Mouse (Mus musculus) intestine, postnatal 0 days (tissue): ENCODE measurements at regions not wholly inside any gene's neighbourhood (a gene's known extent, or its start where the extent isn't known, plus 50 kb on each side); places are given as distances from the start of the nearest gene placed in this dataset.

Experiments used
- ATAC-seq: fragments of 200-750 bp; cut with Nextera tagmentation; 2 replicates; pipeline ENCODE4 v1.8.0; 2017; ENCODE audit warnings: mild to moderate bottlenecking, moderate TSS enrichment, moderate library complexity
- H3K27ac ChIP-seq: fragments of 300-500 bp; sonication (generic); 2 replicates; pipeline ENCODE4 v1.5.1; 2014; ENCODE audit warnings: mild to moderate bottlenecking, low read depth, low read length, moderate library complexity
- H3K27me3 ChIP-seq: fragments of 300-500 bp; sonication (generic); replicated peaks from 2 replicates; pipeline ENCODE4 v1.6.1; 2014; ENCODE audit warnings: low read length, mixed read lengths; ENCODE audit not compliant: control insufficient read depth, insufficient read depth
- H3K36me3 ChIP-seq: fragments of 300-500 bp; sonication (generic); 2 replicates; pipeline ENCODE4 v1.6.1; 2014; ENCODE audit warnings: mild to moderate bottlenecking, moderate library complexity; ENCODE audit not compliant: control insufficient read depth, insufficient read depth
- H3K4me1 ChIP-seq: fragments of 300-500 bp; sonication (generic); replicated peaks from 2 replicates; pipeline ENCODE4 v1.6.1; 2014; ENCODE audit warnings: antibody characterized with exemption, low read length, mixed read lengths; ENCODE audit not compliant: control insufficient read depth, insufficient read depth
- H3K4me2 ChIP-seq: fragments of 300-500 bp; sonication (generic); replicated peaks from 2 replicates; pipeline ENCODE4 v1.6.1; 2014; ENCODE audit warnings: low read depth, mild to moderate bottlenecking, moderate library complexity
- H3K4me3 ChIP-seq: fragments of 300-500 bp; sonication (generic); 2 replicates; pipeline ENCODE4 v1.5.1; 2014; ENCODE audit warnings: low read depth, low read length
- H3K9ac ChIP-seq: fragments of 300-500 bp; sonication (generic); 2 replicates; pipeline ENCODE4 v1.6.1; 2014; ENCODE audit warnings: mild to moderate bottlenecking, low read depth, low read length
- H3K9me3 ChIP-seq: fragments of 300-500 bp; sonication (generic); 2 replicates; pipeline ENCODE4 v1.6.1; 2016; ENCODE audit warnings: mixed run types; ENCODE audit not compliant: control insufficient read depth
- CTCF ChIP-seq: sonication (generic); IDR thresholded peaks from 2 replicates; pipeline ENCODE4 v1.5.1; 2016; ENCODE audit warnings: low read depth, mild to moderate bottlenecking, control low read depth, antibody characterized with exemption, moderate library complexity
- WGBS: fragments of 180-500 bp; shearing (Covaris S2); extraction: QIAGEN DNeasy Blood & Tissue Kit; methylation state at CpG from one replicate; pipeline ENCODE4 v1.1.7; 2014; 5-methylcytosine and 5-hydroxymethylcytosine counted together

DNA sequence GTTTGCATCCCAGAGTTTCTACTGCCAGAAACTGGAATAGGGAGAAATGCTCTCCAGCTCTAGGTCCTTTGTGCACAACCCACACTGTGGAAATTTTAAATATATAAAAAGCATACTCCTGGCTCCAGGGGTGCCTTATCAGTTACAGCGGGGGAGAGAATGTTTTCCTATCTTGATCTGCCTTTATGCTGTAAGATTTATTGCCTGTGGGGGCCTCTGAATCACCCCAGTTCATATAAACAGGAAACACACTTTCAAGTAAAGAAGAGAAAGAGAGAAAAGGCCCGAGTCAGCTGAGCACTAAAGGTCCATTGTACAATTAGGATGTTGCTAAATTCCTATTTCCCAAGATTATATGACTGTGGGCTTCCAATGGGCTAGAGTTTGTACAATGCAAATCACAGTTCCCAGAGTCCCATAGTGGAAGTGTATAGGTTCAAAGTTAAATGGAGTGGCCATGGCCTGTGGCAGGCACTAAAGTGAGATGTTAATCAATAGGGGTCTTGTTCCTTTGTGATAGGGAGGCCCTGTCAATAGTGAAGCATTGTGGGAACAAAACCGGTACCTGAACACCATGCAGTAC, 258.9 kb upstream of the Cd180 start:
- ATAC-seq = peak; percentile 54; the same call in 1 of the 2 replicates
- H3K4me2 ChIP-seq = no peak overlapping the region
- WGBS = 21% methylated on average over 3 of the region's 3 CpGs
- H3K9me3 ChIP-seq = no peaks in the 10 kb centered on the region
- H3K36me3 ChIP-seq = no peaks in the 10 kb centered on the region
- H3K27me3 ChIP-seq = no peaks in the 10 kb centered on the region
- no peak overlapping the region for H3K4me3 ChIP-seq
- H3K4me1 ChIP-seq = 0 out of 2 replicates have a peak, but pooled peaks cover 5% of the 10 kb centered on the region
- TF ChIP-seq CTCF = no peak
- no peak overlapping the region for H3K27ac ChIP-seq
- no peak overlapping the region for H3K9ac ChIP-seq

DNA sequence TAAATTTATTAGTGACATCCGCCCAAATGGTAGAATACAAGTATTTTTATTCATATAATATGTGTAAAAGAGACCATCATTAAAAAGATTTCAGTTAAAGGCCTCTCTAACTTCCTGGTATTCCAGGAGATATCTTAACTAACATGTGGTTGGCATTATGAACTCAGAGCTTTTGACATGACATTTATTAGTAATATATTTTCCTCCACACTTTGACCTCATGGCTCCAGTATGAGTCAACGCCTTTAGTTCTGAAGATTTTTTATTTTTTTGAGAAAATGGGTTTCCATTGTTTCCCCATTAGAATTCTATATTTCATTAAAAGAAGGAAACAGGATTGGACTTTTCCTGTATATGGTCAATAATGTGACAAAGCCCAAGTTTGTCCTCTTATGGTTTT, 250.7 kb upstream of the Cd180 start:
- H3K36me3 ChIP-seq = no peaks in the 10 kb centered on the region
- TF ChIP-seq CTCF = no peak
- no peaks in the 10 kb centered on the region for H3K9me3 ChIP-seq
- H3K27ac ChIP-seq = no peak overlapping the region
- no peaks in the 10 kb centered on the region for H3K4me1 ChIP-seq
- H3K4me2 ChIP-seq = no peak overlapping the region
- H3K9ac ChIP-seq = no peak overlapping the region
- ATAC-seq = no peak
- H3K27me3 ChIP-seq = no peaks in the 10 kb centered on the region
- no peak overlapping the region for H3K4me3 ChIP-seq
- WGBS = 72% methylated on average over 2 of the region's 2 CpGs

DNA sequence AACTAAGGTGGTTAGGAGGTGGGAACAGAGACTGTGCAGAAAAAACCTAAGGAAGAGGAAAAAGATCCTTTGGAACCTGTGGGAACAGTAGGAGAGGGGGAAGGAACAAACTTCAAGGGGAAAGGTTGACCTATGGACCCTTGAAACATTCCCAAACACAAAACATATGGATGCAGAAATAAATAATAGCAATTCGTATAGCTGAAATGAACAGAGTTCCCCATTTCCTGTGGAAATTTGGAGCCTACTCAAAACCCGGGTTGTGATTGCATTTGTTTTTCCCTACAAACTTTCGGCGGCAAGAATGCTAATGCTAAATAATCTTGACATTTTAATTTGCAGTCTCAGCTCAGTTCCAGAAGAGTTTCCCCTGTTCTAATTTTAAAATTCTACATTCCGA, 246.0 kb upstream of the Cd180 start:
- Histone ChIP-seq H3K4me1 (no peaks in the 10 kb centered on the region), H3K4me2 (no peak overlapping the region), H3K9me3 (no peaks in the 10 kb centered on the region), H3K9ac (no peak overlapping the region), H3K36me3 (no peaks in the 10 kb centered on the region), H3K27me3 (no peaks in the 10 kb centered on the region), H3K4me3 (no peak overlapping the region), H3K27ac (no peak overlapping the region)
- ATAC-seq = no peak
- 61% methylated on average over 5 of the region's 5 CpGs for WGBS
- no peak for TF ChIP-seq CTCF

DNA sequence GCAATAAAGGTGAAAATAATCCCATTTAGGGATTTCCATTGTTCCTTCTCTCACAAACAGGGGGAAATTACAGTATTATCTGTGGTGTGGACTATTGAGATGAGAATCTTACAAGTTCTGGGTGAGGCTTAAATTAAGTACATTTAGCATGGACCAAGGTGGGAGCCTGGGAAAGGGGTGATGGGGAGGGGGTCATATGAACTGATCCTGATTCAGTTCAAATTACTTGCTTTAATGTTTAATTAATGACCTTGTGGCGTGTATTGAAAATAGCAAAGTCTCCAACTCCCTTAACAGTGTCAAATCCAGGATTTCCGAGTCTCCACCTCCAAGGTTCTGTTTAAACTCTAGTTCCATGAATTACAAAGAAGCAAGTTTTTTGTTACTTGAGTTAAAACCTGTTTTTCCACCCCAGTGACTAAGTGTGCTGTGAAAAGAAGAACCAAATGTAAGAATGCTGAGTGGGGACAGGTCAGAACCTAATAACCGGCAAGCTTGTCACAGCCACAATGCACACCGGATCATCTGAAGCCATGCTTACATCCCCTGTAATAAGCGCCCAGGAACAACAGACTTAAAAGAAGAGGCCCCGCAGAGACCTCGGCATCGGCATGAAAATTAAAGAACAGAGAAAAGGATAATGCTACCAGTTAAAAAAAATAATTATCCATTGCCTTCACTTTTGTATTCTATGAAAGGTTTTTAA, 243.8 kb upstream of the Cd180 start:
- Histone ChIP-seq H3K9ac (no peak overlapping the region), H3K36me3 (no peaks in the 10 kb centered on the region), H3K4me1 (no peaks in the 10 kb centered on the region), H3K4me2 (no peak overlapping the region), H3K27me3 (no peaks in the 10 kb centered on the region), H3K27ac (no peak overlapping the region), H3K9me3 (no peaks in the 10 kb centered on the region), H3K4me3 (no peak overlapping the region)
- WGBS = 62% methylated on average over 8 of the region's 8 CpGs
- no peak for ATAC-seq
- no peak for TF ChIP-seq CTCF

DNA sequence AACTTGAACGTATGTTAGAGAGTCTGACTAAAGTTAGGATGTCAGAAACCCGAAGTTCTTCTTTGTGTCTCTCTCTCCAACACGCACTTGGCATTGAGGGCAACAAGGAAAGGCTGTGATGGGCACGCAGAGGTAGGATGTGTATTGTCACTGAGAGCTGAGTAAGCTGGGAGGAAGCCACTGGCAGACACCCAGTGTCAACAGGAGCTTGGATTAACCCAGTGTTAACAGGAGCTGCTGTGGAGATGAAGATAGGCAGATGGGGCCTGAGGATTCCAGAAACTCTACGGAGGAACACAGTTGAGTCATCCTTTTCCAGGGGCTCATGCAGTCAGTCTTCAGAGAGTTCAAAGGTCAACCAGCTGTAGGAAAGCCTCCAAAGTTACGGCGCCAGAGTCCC, 242.2 kb upstream of the Cd180 start:
- Histone ChIP-seq H3K4me2 (no peak overlapping the region), H3K27me3 (no peaks in the 10 kb centered on the region), H3K4me1 (no peaks in the 10 kb centered on the region), H3K36me3 (no peaks in the 10 kb centered on the region), H3K9me3 (no peaks in the 10 kb centered on the region), H3K27ac (no peak overlapping the region), H3K9ac (no peak overlapping the region), H3K4me3 (no peak overlapping the region)
- no peak for TF ChIP-seq CTCF
- 77% methylated on average over 7 of the region's 7 CpGs for WGBS
- ATAC-seq = no peak

DNA sequence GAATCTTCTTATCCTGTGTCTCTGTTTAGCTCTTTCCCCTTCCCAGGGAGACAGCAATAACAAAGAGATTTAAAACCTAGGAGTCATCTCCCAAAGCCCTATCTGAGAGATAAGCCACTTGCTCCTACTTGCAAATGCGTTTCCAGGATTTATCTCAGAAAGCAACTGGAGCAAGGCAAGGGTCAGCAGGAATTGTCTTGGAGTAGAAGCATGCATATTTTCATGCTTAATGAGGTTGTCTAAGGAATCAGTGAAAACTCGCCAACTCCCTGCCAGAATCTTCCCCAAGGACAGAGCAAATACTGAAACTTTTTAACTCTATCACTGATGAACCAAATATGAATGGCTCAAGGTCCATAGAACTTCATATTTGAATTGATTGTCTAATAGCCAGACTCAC, 234.6 kb upstream of the Cd180 start:
- Histone ChIP-seq H3K9ac (no peak overlapping the region), H3K4me1 (no peaks in the 10 kb centered on the region), H3K4me3 (no peak overlapping the region), H3K4me2 (no peak overlapping the region), H3K27me3 (no peaks in the 10 kb centered on the region), H3K9me3 (no peaks in the 10 kb centered on the region), H3K27ac (no peak overlapping the region), H3K36me3 (no peaks in the 10 kb centered on the region)
- 43% methylated on average over 2 of the region's 2 CpGs for WGBS
- no peak for ATAC-seq
- no peak for TF ChIP-seq CTCF
